Mouse (Mus musculus): Measurements from ENCODE around the gene D2hgdh. TPM values are rescaled to one million over a fixed set of nuclear protein-coding genes. Genes with fewer than 3 reads are reported as not detected.

The D2hgdh gene
- polyA plus RNA-seq, 1 experiment = 17.6 TPM

Other genes starting within 250 kb of the D2hgdh start
- 359 and 411 TPM in 2 replicates for gene Stk25, start 166.2 kb upstream of the D2hgdh start, polyA plus RNA-seq (2012; rRNA removed)
- 48.4 and 53.9 TPM in 2 replicates for gene Bok, start 139.2 kb upstream of the D2hgdh start, polyA plus RNA-seq (2012; rRNA removed)
- gene Atg4b, start 73.4 kb upstream of the D2hgdh start, polyA plus RNA-seq (2012; rRNA removed) = 49.9 and 50.6 TPM in 2 replicates
- gene Thap4, start 70.0 kb upstream of the D2hgdh start, polyA plus RNA-seq (2012; rRNA removed) = 34.8 and 38.4 TPM in 2 replicates
- 95.9 and 97.4 TPM in 2 replicates for gene Dtymk, start 23.0 kb upstream of the D2hgdh start, polyA plus RNA-seq (2012; rRNA removed)
- 8.1 and 8.4 TPM in 2 replicates for gene Ing5, start 20.9 kb upstream of the D2hgdh start, polyA plus RNA-seq (2012; rRNA removed)
- gene Gal3st2, start 36.4 kb downstream of the D2hgdh start, polyA plus RNA-seq (2012; rRNA removed) = 0.06 and 0.11 TPM in 2 replicates
- 0.10 TPM in 1 of 2 replicates, not detected in the other for gene Gal3st2b, start 93.4 kb downstream of the D2hgdh start, polyA plus RNA-seq (2012; rRNA removed)
- gene Gal3st2c, start 165.6 kb downstream of the D2hgdh start, polyA plus RNA-seq (2012; rRNA removed) = 0.02 TPM in 1 of 2 replicates, not detected in the other
- gene Neu4, start 195.5 kb downstream of the D2hgdh start, polyA plus RNA-seq (2012; rRNA removed) = 8.0 and 8.2 TPM in 2 replicates
- 0.12 and 0.13 TPM in 2 replicates for gene Pdcd1, start 227.6 kb downstream of the D2hgdh start, polyA plus RNA-seq (2012; rRNA removed)